Mouse (Mus musculus) heart, postnatal 0 days (tissue): Measurements from ENCODE around the gene Tcea3.
A peak's percentile ranks its signal among the peaks of the same experiment; 100 is the strongest.

Experiments
- CTCF ChIP-seq: IDR thresholded peaks from 2 replicates; pipeline ENCODE4 v1.5.1; 2016; ENCODE audit warnings: antibody characterized with exemption, control low read depth, low read depth
- EP300 ChIP-seq: IDR thresholded peaks from 2 replicates; pipeline ENCODE4 v1.6.1; 2016; ENCODE audit warnings: antibody characterized with exemption, low read depth

GRCm38 (mm10) chr4:136285348-136285810 lies 37.9 kb downstream of the Tcea3 start:
- TF ChIP-seq CTCF (no peak), EP300 (peak; percentile 7; the same call in 1 of the 2 replicates)
